In genomic region chr7:97455577-97455976, GRCm38 (mm10) we compare ENCODE assay signal across 27 mouse cellular contexts. TPM values are rescaled to one million over a fixed set of nuclear protein-coding genes. Genes with fewer than 3 reads are reported as not detected.
A peak's percentile ranks its signal among the peaks of the same experiment; 100 is the strongest.
DNase-seq lines count a peak whose midpoint lies in the region; ATAC-seq and TF ChIP-seq lines count a peak whose summit lies in the region.
"Had no signal": no experiment of that assay in that cellular context is flagged by ENCODE, and none has a peak within 500 bp of the region (broad histone marks: within the 10 kb centered on the region; RNA-seq: fewer than 3 reads in every experiment).

No protein-coding gene starts in this region.

- TF ChIP-seq EP300 in liver, postnatal 0 days (IDR thresholded peaks at IDR 0.05; ENCODE audit: low read depth) = no peak

- peaks cover 28% of the 10 kb centered on the region for H3K36me3 ChIP-seq in liver, embryonic 13.5 days
- H3K36me3 ChIP-seq in liver, embryonic 11.5 days (ENCODE audit: control insufficient read depth, insufficient read depth, low read length) = no peaks in the 10 kb centered on the region; the same call in 1 of the 2 replicates
- 0 out of 2 replicates have a peak, but pooled peaks cover 8% of the 10 kb centered on the region for H3K36me3 ChIP-seq in liver, postnatal 0 days (replicated peaks; ENCODE audit: insufficient read depth, low read length)
- H3K36me3 ChIP-seq in small intestine, adult 2 months (ENCODE audit: control insufficient read depth, insufficient read depth, low read length) = peaks cover 3% of the 10 kb centered on the region
- H3K36me3 ChIP-seq in kidney, embryonic 15.5 days = no peaks in the 10 kb centered on the region
- H3K36me3 ChIP-seq: embryonic facial prominence, embryonic 15.5 days; forebrain, embryonic 10.5 days; G1E; hindbrain, embryonic 12.5 days; limb, embryonic 10.5 days; midbrain, embryonic 12.5 days had no signal

- DNase-seq in liver, embryonic 13.5 days = no peak
- no peak for DNase-seq in liver, embryonic 11.5 days (ENCODE audit: low spot score)
- DNase-seq in liver, postnatal 0 days = no peak
- DNase-seq in adrenal gland, postnatal 14 days = no peak
- DNase-seq in layer of hippocampus, postnatal 14 days (ENCODE audit: low spot score in 2 of 2) = no peak
- DNase-seq: adrenal gland, adult 2 months; cerebellum, adult 18-20 months; gastrocnemius, postnatal 14 days; heart, adult 2 months; heart, postnatal 14 days; lung, postnatal 4 days; retina, postnatal 1 day; right cerebral cortex, postnatal 25 days; thymus, adult 18-20 months had no signal

- H3K4me3 ChIP-seq in liver, embryonic 13.5 days (replicated peaks) = no peak overlapping the region
- no peak overlapping the region for H3K4me3 ChIP-seq in liver, embryonic 11.5 days (ENCODE audit: low read depth, low read length)
- no peak overlapping the region for H3K4me3 ChIP-seq in bone marrow, adult 2 months (replicated peaks; ENCODE audit: control insufficient read depth, low read depth, low read length)
- H3K4me3 ChIP-seq in liver, postnatal 0 days (ENCODE audit: low read depth, low read length) = no peak overlapping the region
- no peak overlapping the region for H3K4me3 ChIP-seq in small intestine, adult 2 months (ENCODE audit: low read depth, low read length)
- H3K4me3 ChIP-seq in kidney, embryonic 15.5 days (replicated peaks) = no peak overlapping the region
- H3K4me3 ChIP-seq: embryonic facial prominence, embryonic 15.5 days; forebrain, embryonic 10.5 days; heart, adult 2 months; heart, embryonic 13.5 days; hindbrain, embryonic 12.5 days; limb, embryonic 10.5 days; midbrain, embryonic 12.5 days had no signal

- no peaks in the 10 kb centered on the region for H3K9me3 ChIP-seq in liver, embryonic 13.5 days (replicated peaks)
- H3K9me3 ChIP-seq in liver, embryonic 11.5 days (ENCODE audit: control insufficient read depth, low read length) = no peaks in the 10 kb centered on the region
- H3K9me3 ChIP-seq in liver, postnatal 0 days (ENCODE audit: low read length) = no peaks in the 10 kb centered on the region
- H3K9me3 ChIP-seq in kidney, embryonic 15.5 days (replicated peaks) = no peaks in the 10 kb centered on the region
- H3K9me3 ChIP-seq: embryonic facial prominence, embryonic 15.5 days; forebrain, embryonic 10.5 days; G1E; heart, embryonic 13.5 days; hindbrain, embryonic 12.5 days; limb, embryonic 10.5 days; midbrain, embryonic 12.5 days had no signal

- peaks cover 46% of the 10 kb centered on the region for H3K4me1 ChIP-seq in liver, embryonic 13.5 days (replicated peaks)
- H3K4me1 ChIP-seq in liver, embryonic 11.5 days (replicated peaks; ENCODE audit: control insufficient read depth, insufficient read depth, low read length) = peaks cover 15% of the 10 kb centered on the region
- H3K4me1 ChIP-seq in bone marrow, adult 2 months (ENCODE audit: control insufficient read depth, insufficient read depth, low read length) = peaks cover 3% of the 10 kb centered on the region; the same call in 1 of the 2 replicates
- H3K4me1 ChIP-seq in liver, postnatal 0 days (ENCODE audit: insufficient read depth) = peaks cover 17% of the 10 kb centered on the region
- peaks cover 21% of the 10 kb centered on the region for H3K4me1 ChIP-seq in small intestine, adult 2 months (ENCODE audit: control insufficient read depth, insufficient read depth, insufficient read length, low read length)
- H3K4me1 ChIP-seq in kidney, embryonic 15.5 days = peaks cover 17% of the 10 kb centered on the region

- TF ChIP-seq CTCF in bone marrow, adult 2 months (IDR thresholded peaks at IDR 0.05; ENCODE audit: control insufficient read depth, insufficient read depth, low read length) = no peak
- no peak for TF ChIP-seq CTCF in liver, postnatal 0 days (IDR thresholded peaks at IDR 0.05; ENCODE audit: low read depth)
- TF ChIP-seq CTCF in small intestine, adult 2 months (IDR thresholded peaks at IDR 0.05; ENCODE audit: extremely low read depth, insufficient read length, insufficient replicate concordance, low read depth, low read length) = no peak

- ATAC-seq in liver, embryonic 13.5 days (ENCODE audit: low read depth) = no peak
- no peak for ATAC-seq in liver, embryonic 11.5 days (replicated peaks; ENCODE audit: low FRiP score)
- no peak for ATAC-seq in liver, postnatal 0 days
- ATAC-seq in kidney, embryonic 15.5 days (replicated peaks; ENCODE audit: low FRiP score) = no peak
- ATAC-seq: forebrain, embryonic 16.5 days; Patski had no signal

- H3K27ac ChIP-seq in liver, embryonic 13.5 days = 0 out of 2 replicates have a peak overlapping the region, but pooled peaks have one; percentile 6
- no peak overlapping the region for H3K27ac ChIP-seq in liver, embryonic 11.5 days (ENCODE audit: low read depth, low read length)
- H3K27ac ChIP-seq in bone marrow, adult 2 months (ENCODE audit: control insufficient read depth, insufficient read depth, low read depth, low read length, poor library complexity) = 0 out of 2 replicates have a peak overlapping the region, but pooled peaks have one; percentile 5
- peak overlapping the region; percentile 30; the same call in 1 of the 2 replicates for H3K27ac ChIP-seq in liver, postnatal 0 days (ENCODE audit: low read depth)
- H3K27ac ChIP-seq in small intestine, adult 2 months (ENCODE audit: insufficient read depth, low read depth, low read length) = peak overlapping the region; percentile 57; the same call in 1 of the 2 replicates
- no peak overlapping the region for H3K27ac ChIP-seq in kidney, embryonic 15.5 days
- H3K27ac ChIP-seq: embryonic facial prominence, embryonic 15.5 days; forebrain, embryonic 10.5 days; heart, adult 2 months; heart, embryonic 13.5 days; hindbrain, embryonic 12.5 days; kidney, postnatal 0 days; limb, embryonic 10.5 days; midbrain, embryonic 12.5 days had no signal

- peak overlapping the region; percentile 95 for H3K4me2 ChIP-seq in liver, embryonic 13.5 days
- no peak overlapping the region for H3K4me2 ChIP-seq in liver, embryonic 11.5 days
- H3K4me2 ChIP-seq in liver, postnatal 0 days (ENCODE audit: low read depth, low read length) = no peak overlapping the region; the same call in 1 of the 2 replicates
- H3K4me2 ChIP-seq in kidney, embryonic 15.5 days = no peak overlapping the region
- H3K4me2 ChIP-seq: embryonic facial prominence, embryonic 15.5 days; heart, embryonic 13.5 days; hindbrain, embryonic 12.5 days; midbrain, embryonic 12.5 days had no signal

- H3K27me3 ChIP-seq in liver, embryonic 13.5 days = no peaks in the 10 kb centered on the region
- H3K27me3 ChIP-seq in liver, embryonic 11.5 days (replicated peaks; ENCODE audit: control insufficient read depth, insufficient read depth, low read length) = no peaks in the 10 kb centered on the region
- no peaks in the 10 kb centered on the region for H3K27me3 ChIP-seq in liver, postnatal 0 days (ENCODE audit: insufficient read depth, low read length)
- no peaks in the 10 kb centered on the region for H3K27me3 ChIP-seq in small intestine, adult 2 months (ENCODE audit: control insufficient read depth, insufficient read depth, low read length)
- no peaks in the 10 kb centered on the region for H3K27me3 ChIP-seq in kidney, embryonic 15.5 days
- H3K27me3 ChIP-seq: embryonic facial prominence, embryonic 15.5 days; heart, embryonic 13.5 days; Patski had no signal

- TF ChIP-seq POLR2A in bone marrow, adult 2 months (IDR thresholded peaks at IDR 0.05; ENCODE audit: borderline replicate concordance, control insufficient read depth, low read depth, low read length) = no peak
- TF ChIP-seq POLR2A in small intestine, adult 2 months (IDR thresholded peaks at IDR 0.05; ENCODE audit: low read depth, low read length) = no peak

- WGBS in liver, embryonic 13.5 days (ENCODE audit: insufficient replicate concordance) = 53% methylated on average over 3 of the region's 3 CpGs
- WGBS in liver, embryonic 11.5 days = 56% methylated on average over 3 of the region's 3 CpGs
- WGBS in bone marrow, adult 2 months = 25% methylated on average over 3 of the region's 3 CpGs
- WGBS in liver, postnatal 0 days (ENCODE audit: insufficient replicate concordance) = 48% methylated on average over 3 of the region's 3 CpGs
- WGBS in small intestine, adult 2 months = 81% methylated on average over 3 of the region's 3 CpGs
- WGBS in kidney, embryonic 15.5 days = 59% methylated on average over 3 of the region's 3 CpGs

- H3K9ac ChIP-seq in liver, embryonic 13.5 days = peak overlapping the region; percentile 34; the same call in 1 of the 2 replicates
- no peak overlapping the region for H3K9ac ChIP-seq in liver, embryonic 11.5 days (ENCODE audit: low read depth, low read length)
- no peak overlapping the region for H3K9ac ChIP-seq in liver, postnatal 0 days (replicated peaks)
- no peak overlapping the region for H3K9ac ChIP-seq in kidney, embryonic 15.5 days
- H3K9ac ChIP-seq: embryonic facial prominence, embryonic 15.5 days; heart, embryonic 13.5 days; hindbrain, embryonic 12.5 days; midbrain, embryonic 12.5 days had no signal

RNA-seq across cellular contexts. Expression of gene Kctd14, which starts 4.5 kb away (rescaled TPM):
- polyA plus RNA-seq in liver, embryonic 13.5 days (2015; fragmentation: Nextera tagmentation; extraction: Ambion mirVana) = 10.6 and 10.7 TPM in 2 replicates
- 7.8 and 9.2 TPM in 2 replicates for polyA plus RNA-seq in liver, embryonic 11.5 days (2014; fragmentation: Nextera tagmentation; extraction: Ambion mirVana)
- 12.6 and 13.5 TPM in 2 replicates for polyA plus RNA-seq in bone marrow, adult 2 months (2011; ENCODE audit: insufficient read depth, insufficient read length, low replicate concordance, missing spikeins)
- polyA plus RNA-seq in liver, postnatal 0 days (2015; fragmentation: Nextera tagmentation; extraction: Ambion mirVana) = 3.9 and 5.0 TPM in 2 replicates
- polyA plus RNA-seq in small intestine, adult 2 months (2012; rRNA removed) = 2.6 and 6.2 TPM in 2 replicates
- total RNA-seq in adrenal gland, postnatal 14 days (2021) = 1.7 and 2.8 TPM in 2 replicates
- 2.0 and 2.3 TPM in 2 replicates for polyA plus RNA-seq in kidney, embryonic 15.5 days (2015; fragmentation: Nextera tagmentation; extraction: Ambion mirVana)
- total RNA-seq in layer of hippocampus, postnatal 14 days (2021) = 1 to 10 TPM; 2.3 to 3.6 TPM
- polyA plus RNA-seq: G1E, Patski had no signal

RNA-seq across cellular contexts. Expression of gene Ints4, which starts 25.2 kb away (rescaled TPM):
- 22.0 and 24.7 TPM in 2 replicates for polyA plus RNA-seq in liver, embryonic 13.5 days (2015; fragmentation: Nextera tagmentation; extraction: Ambion mirVana)
- polyA plus RNA-seq in liver, embryonic 11.5 days (2014; fragmentation: Nextera tagmentation; extraction: Ambion mirVana) = 49.2 and 61.3 TPM in 2 replicates
- 14.7 and 22.4 TPM in 2 replicates for polyA plus RNA-seq in bone marrow, adult 2 months (2011; ENCODE audit: insufficient read depth, insufficient read length, low replicate concordance, missing spikeins)
- 10.3 TPM in 2 replicates for polyA plus RNA-seq in liver, postnatal 0 days (2015; fragmentation: Nextera tagmentation; extraction: Ambion mirVana)
- polyA plus RNA-seq in small intestine, adult 2 months (2012; rRNA removed) = 27.2 and 42.1 TPM in 2 replicates
- total RNA-seq in adrenal gland, postnatal 14 days (2021) = 52.2 and 53.5 TPM in 2 replicates
- 50.2 and 53.5 TPM in 2 replicates for polyA plus RNA-seq in kidney, embryonic 15.5 days (2015; fragmentation: Nextera tagmentation; extraction: Ambion mirVana)
- total RNA-seq in layer of hippocampus, postnatal 14 days (2021) = 10 to 100 TPM; 31.4 to 33.1 TPM

RNA-seq across cellular contexts. Expression of gene Thrsp, which starts 38.0 kb away (rescaled TPM):
- polyA plus RNA-seq in liver, embryonic 13.5 days (2015; fragmentation: Nextera tagmentation; extraction: Ambion mirVana) = 0.12 TPM in 1 of 2 replicates, not detected in the other
- 0.30 TPM in 1 of 2 replicates, not detected in the other for polyA plus RNA-seq in liver, embryonic 11.5 days (2014; fragmentation: Nextera tagmentation; extraction: Ambion mirVana)
- polyA plus RNA-seq in bone marrow, adult 2 months (2011; ENCODE audit: insufficient read depth, insufficient read length, low replicate concordance, missing spikeins) = 11.5 and 13.1 TPM in 2 replicates
- 2.0 and 2.1 TPM in 2 replicates for polyA plus RNA-seq in liver, postnatal 0 days (2015; fragmentation: Nextera tagmentation; extraction: Ambion mirVana)
- 2.8 and 4.2 TPM in 2 replicates for polyA plus RNA-seq in small intestine, adult 2 months (2012; rRNA removed)
- total RNA-seq in adrenal gland, postnatal 14 days (2021) = 655 and 670 TPM in 2 replicates
- 0.72 and 1.0 TPM in 2 replicates for polyA plus RNA-seq in kidney, embryonic 15.5 days (2015; fragmentation: Nextera tagmentation; extraction: Ambion mirVana)
- 10 to 100 TPM; 29.1 to 31.5 TPM for total RNA-seq in layer of hippocampus, postnatal 14 days (2021)
- polyA plus RNA-seq: G1E had no signal

RNA-seq across cellular contexts. Expression of gene Ndufc2, which starts 55.8 kb away (rescaled TPM):
- polyA plus RNA-seq in liver, embryonic 13.5 days (2015; fragmentation: Nextera tagmentation; extraction: Ambion mirVana) = 221 and 241 TPM in 2 replicates
- 355 and 359 TPM in 2 replicates for polyA plus RNA-seq in liver, embryonic 11.5 days (2014; fragmentation: Nextera tagmentation; extraction: Ambion mirVana)
- 34.6 and 53.4 TPM in 2 replicates for polyA plus RNA-seq in bone marrow, adult 2 months (2011; ENCODE audit: insufficient read depth, insufficient read length, low replicate concordance, missing spikeins)
- polyA plus RNA-seq in liver, postnatal 0 days (2015; fragmentation: Nextera tagmentation; extraction: Ambion mirVana) = 323 and 339 TPM in 2 replicates
- polyA plus RNA-seq in small intestine, adult 2 months (2012; rRNA removed) = 58.2 and 89.7 TPM in 2 replicates
- total RNA-seq in adrenal gland, postnatal 14 days (2021) = 443 and 493 TPM in 2 replicates
- 359 and 418 TPM in 2 replicates for polyA plus RNA-seq in kidney, embryonic 15.5 days (2015; fragmentation: Nextera tagmentation; extraction: Ambion mirVana)
- total RNA-seq in layer of hippocampus, postnatal 14 days (2021) = 100 to 1,000 TPM; 267 TPM

Comparison
In these comparisons a context has a peak if more than half of its experiments do, and no peak if none do; other contexts are left out.
1. H3K27ac ChIP-seq: peak in liver, embryonic 13.5 days (single experiment), bone marrow, adult 2 months (single experiment), liver, postnatal 0 days (single experiment) and small intestine, adult 2 months (single experiment); none in liver, embryonic 11.5 days (single experiment) and kidney, embryonic 15.5 days (single experiment).